Mouse (Mus musculus) layer of hippocampus, adult 11-12 months (tissue): Measurements from ENCODE around the gene Fam222a.

Experiments used
- DNase-seq: peaks from one replicate; pipeline ENCODE4 v3.0.0; 2022; ENCODE audit warnings: low spot score

Fam222a gene

DNA sequence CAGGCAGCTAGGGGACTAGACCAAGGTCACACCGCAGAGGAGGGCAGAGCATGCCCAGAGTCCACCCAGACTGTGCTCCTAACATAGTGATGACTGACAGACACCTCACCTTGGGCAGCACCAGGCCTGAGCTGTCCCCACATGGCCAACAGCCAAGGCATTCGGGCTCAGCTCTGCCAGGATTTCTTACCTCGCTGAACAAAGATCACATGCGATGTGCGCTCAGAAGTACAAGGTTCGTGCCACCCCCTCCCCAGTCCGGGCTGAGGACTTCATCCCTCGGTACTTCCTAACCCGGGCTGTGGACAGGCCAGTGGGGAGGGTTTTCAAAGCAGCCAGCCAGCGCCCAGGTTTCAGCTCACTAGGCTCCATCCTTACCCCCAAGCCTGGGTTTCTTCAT, 89.6 kb downstream of the Fam222a start:
- DNase-seq, result no peak

DNA sequence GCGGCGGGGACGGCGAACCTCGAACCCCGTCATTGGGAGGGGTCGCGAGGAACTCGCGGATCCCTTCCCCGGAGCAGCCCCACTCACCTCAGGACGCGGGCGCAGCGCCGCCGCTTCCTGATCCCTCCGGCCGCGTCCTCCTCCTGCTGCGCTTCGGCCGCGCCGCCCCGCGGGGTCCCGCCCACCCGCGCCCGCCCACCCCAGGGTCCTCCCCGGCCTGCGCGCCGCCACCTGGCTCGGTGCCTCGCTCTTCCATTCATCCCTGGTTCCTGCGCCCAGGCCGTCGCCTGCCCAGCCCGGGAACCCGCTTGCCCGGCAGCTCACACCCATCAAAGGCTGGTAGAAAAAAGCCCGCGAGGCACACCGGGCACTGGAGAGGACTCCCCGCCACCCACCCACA, 90.4 kb downstream of the Fam222a start, which contains the start of gene Trpv4:
Gene Trpv4 (minus strand): TSS at position 167 of the 400 bp plus-strand sequence.
- no peak for DNase-seq

DNA sequence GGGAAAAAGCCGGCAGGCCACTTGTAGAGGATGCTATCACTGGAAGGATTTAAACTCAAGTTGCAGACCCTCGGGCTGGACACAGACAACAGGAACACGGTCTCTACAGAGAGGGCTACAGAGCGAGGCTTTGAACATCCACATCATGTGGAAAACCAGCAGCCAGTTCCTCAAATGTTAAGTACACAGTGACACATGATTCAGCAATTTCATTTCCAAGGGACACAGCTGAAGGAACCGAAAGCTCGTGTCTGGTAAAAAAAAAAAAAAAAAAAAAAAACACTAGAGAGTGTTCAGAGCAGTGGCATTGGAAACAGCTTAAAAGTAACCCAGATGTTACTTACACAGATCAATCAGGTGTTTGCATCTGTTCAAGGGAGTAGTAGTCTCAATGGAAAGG, 93.2 kb downstream of the Fam222a start:
- DNase-seq, result no peak
